Mouse (Mus musculus) erythroblast, embryonic 14.5 days (primary cell): ENCODE measurements around the gene Gnb1l.

Experiments used
- GATA1 ChIP-seq: IDR thresholded peaks from 2 replicates; pipeline ENCODE4 v1.6.1; 2012; ENCODE audit warnings: low read length, inconsistent platforms, mixed read lengths
- TAL1 ChIP-seq: IDR thresholded peaks from 3 replicates; pipeline ENCODE4 v1.6.1; 2012; ENCODE audit warnings: low read length, inconsistent platforms, mixed read lengths

GRCm38 (mm10) chr16:18604267-18604701 lies 105.8 kb downstream of the Gnb1l start:
- no peak for TF ChIP-seq TAL1
- no peak for TF ChIP-seq GATA1
